Mouse (Mus musculus): ENCODE results near the gene Prkn. TPM values are rescaled to one million over a fixed set of nuclear protein-coding genes. Genes with fewer than 3 reads are reported as not detected.

Gene Prkn
- total and polyA plus RNA-seq, 3 experiments: 0.39 to 0.50 TPM; not detected in 1

GRCm38 (mm10) chr17:10946552-10946951 lies 106.4 kb downstream of the Prkn start:
- TF ChIP-seq USF1 (IDR thresholded peaks at IDR 0.05; ENCODE audit: low read depth, low read length) (no peak), NRF1 (IDR thresholded peaks at IDR 0.05; ENCODE audit: insufficient read depth, low read depth, low read length, poor library complexity, severe bottlenecking) (no peak), ETS1 (IDR thresholded peaks at IDR 0.05; ENCODE audit: low read depth, low read length) (no peak), RCOR1 (IDR thresholded peaks at IDR 0.05; ENCODE audit: low read depth, low read length) (no peak), UBTF (IDR thresholded peaks at IDR 0.05; ENCODE audit: borderline replicate concordance, insufficient read depth, low read depth, low read length) (no peak), GABPA (IDR thresholded peaks at IDR 0.05; ENCODE audit: low read depth, low read length) (no peak), POLR2AphosphoS2 (IDR thresholded peaks at IDR 0.05; ENCODE audit: low read length) (no peak), POLR2A (IDR thresholded peaks at IDR 0.05; ENCODE audit: control insufficient read depth in 1 of 2, insufficient read depth in 1 of 2, low read depth in 1 of 2, low read length in 2 of 2, poor library complexity in 1 of 2) (no peak), MYB (IDR thresholded peaks at IDR 0.05; ENCODE audit: low read depth, low read length) (no peak), MAX (IDR thresholded peaks at IDR 0.05; ENCODE audit: low read length) (no peak), NELFE (IDR thresholded peaks at IDR 0.05; ENCODE audit: low read depth, low read length) (no peak), EP300 (IDR thresholded peaks at IDR 0.05; ENCODE audit: low read depth in 1 of 2, low read length in 2 of 2) (no peak), ZNF384 (IDR thresholded peaks at IDR 0.05; ENCODE audit: low read depth, low read length) (no peak), HCFC1 (IDR thresholded peaks at IDR 0.05; ENCODE audit: low read depth, low read length) (no peak), TAL1 (IDR thresholded peaks at IDR 0.05; ENCODE audit: low read length) (no peak), MEF2A (IDR thresholded peaks at IDR 0.05; ENCODE audit: extremely low read depth, insufficient replicate concordance, low read depth, low read length, poor library complexity, severe bottlenecking) (no peak), ZKSCAN1 (IDR thresholded peaks at IDR 0.05; ENCODE audit: low read depth, low read length) (no peak)
- Histone ChIP-seq H3K79me2 (ENCODE audit: control insufficient read depth, insufficient read depth, low read length, poor library complexity) (no peaks in the 10 kb centered on the region), H3K9me3 (replicated peaks; ENCODE audit: insufficient read depth, low read length) (no peaks in the 10 kb centered on the region), H3K36me3 (ENCODE audit: control insufficient read depth in 1 of 2, insufficient read depth in 2 of 2, low read length in 2 of 2) (no peaks in the 10 kb centered on the region; a peak in 1 of 4 replicates), H3K9ac (ENCODE audit: control insufficient read depth, low read depth, low read length, poor library complexity, severe bottlenecking) (no peak overlapping the region), H3K4me1 (ENCODE audit: control insufficient read depth in 1 of 2, insufficient read depth in 2 of 2, low read length in 2 of 2) (no peaks in the 10 kb centered on the region), H3K27ac (ENCODE audit: control insufficient read depth, low read depth, low read length) (no peak overlapping the region), H3K4me3 (ENCODE audit: control insufficient read depth in 1 of 2, insufficient read depth in 1 of 2, low read depth in 2 of 2, low read length in 2 of 2) (no peak overlapping the region), H3K27me3 (ENCODE audit: control insufficient read depth in 1 of 2, insufficient read depth in 2 of 2, low read length in 2 of 2) (no peaks in the 10 kb centered on the region)
- no peak for DNase-seq (ENCODE audit: low read depth, low spot score)

GRCm38 (mm10) chr17:10947614-10948013 lies 107.4 kb downstream of the Prkn start:
- TF ChIP-seq RAD21 (IDR thresholded peaks at IDR 0.05; ENCODE audit: low read depth, low read length): no peak
- TF ChIP-seq ZKSCAN1 (IDR thresholded peaks at IDR 0.05; ENCODE audit: low read depth, low read length): no peak
- 0 out of 4 replicates have a peak, but pooled peaks of 1 of the 2 experiments have one; percentile 21 for TF ChIP-seq EP300 (IDR thresholded peaks at IDR 0.05; ENCODE audit: low read depth in 1 of 2, low read length in 2 of 2)
- TF ChIP-seq MYC (IDR thresholded peaks at IDR 0.05; ENCODE audit: low read depth, low read length): no peak
- TF ChIP-seq MXI1 (IDR thresholded peaks at IDR 0.05; ENCODE audit: low read depth, low read length): no peak
- TF ChIP-seq GATA1 (IDR thresholded peaks at IDR 0.05; ENCODE audit: low read depth, low read length): peak; percentile 55; the same call in 1 of the 2 replicates
- TF ChIP-seq E2F4 (IDR thresholded peaks at IDR 0.05; ENCODE audit: borderline replicate concordance, low read depth, low read length): no peak
- Histone ChIP-seq H3K4me1 (ENCODE audit: control insufficient read depth in 1 of 2, insufficient read depth in 2 of 2, low read length in 2 of 2) (no peaks in the 10 kb centered on the region), H3K79me2 (ENCODE audit: control insufficient read depth, insufficient read depth, low read length, poor library complexity) (no peaks in the 10 kb centered on the region), H3K36me3 (ENCODE audit: control insufficient read depth in 1 of 2, insufficient read depth in 2 of 2, low read length in 2 of 2) (no peaks in the 10 kb centered on the region; a peak in 1 of 4 replicates), H3K4me3 (ENCODE audit: control insufficient read depth in 1 of 2, insufficient read depth in 1 of 2, low read depth in 2 of 2, low read length in 2 of 2) (no peak overlapping the region), H3K27ac (ENCODE audit: control insufficient read depth, low read depth, low read length) (no peak overlapping the region), H3K9ac (ENCODE audit: control insufficient read depth, low read depth, low read length, poor library complexity, severe bottlenecking) (no peak overlapping the region), H3K27me3 (ENCODE audit: control insufficient read depth in 1 of 2, insufficient read depth in 2 of 2, low read length in 2 of 2) (no peaks in the 10 kb centered on the region), H3K9me3 (replicated peaks; ENCODE audit: insufficient read depth, low read length) (no peaks in the 10 kb centered on the region)
- no peak for DNase-seq (ENCODE audit: low read depth, low spot score)

Measured in MEL (cell line).